Mouse (Mus musculus) heart, embryonic 12.5 days (tissue): ENCODE measurements around the gene Gm21083. TPM values are rescaled to one million over a fixed set of nuclear protein-coding genes. Genes with fewer than 3 reads are reported as not detected.
A peak's percentile ranks its signal among the peaks of the same experiment; 100 is the strongest.
"Not testable (repeated sequence)": the region's sequence is repeated elsewhere in the genome, so short reads cannot be mapped to it uniquely, and the experiment has no call there.

Experiments
- ATAC-seq: fragments of 200-750 bp; cut with Nextera tagmentation; 2 replicates; pipeline ENCODE4 v1.8.0; 2017; ENCODE audit warnings: moderate TSS enrichment, moderate library complexity; ENCODE audit not compliant: insufficient number of reproducible peaks, low FRiP score
- H3K27ac ChIP-seq: fragments of 300-500 bp; sonication (generic); 2 replicates; pipeline ENCODE4 v1.5.1; 2016; ENCODE audit warnings: mild to moderate bottlenecking, moderate library complexity; ENCODE audit not compliant: poor library complexity, severe bottlenecking
- H3K27me3 ChIP-seq: fragments of 300-500 bp; sonication (generic); replicated peaks from 2 replicates; pipeline ENCODE4 v1.6.1; 2016; ENCODE audit warnings: mild to moderate bottlenecking, moderate library complexity
- H3K36me3 ChIP-seq: fragments of 300-500 bp; sonication (generic); 2 replicates; pipeline ENCODE4 v1.6.1; 2016; ENCODE audit warnings: mild to moderate bottlenecking, moderate library complexity
- H3K4me1 ChIP-seq: fragments of 300-500 bp; sonication (generic); replicated peaks from 2 replicates; pipeline ENCODE4 v1.6.1; 2016; ENCODE audit warnings: mild to moderate bottlenecking
- H3K4me2 ChIP-seq: fragments of 300-500 bp; sonication (generic); 2 replicates; pipeline ENCODE4 v1.6.1; 2016; ENCODE audit warnings: mild to moderate bottlenecking, moderate library complexity
- H3K4me3 ChIP-seq: fragments of 300-500 bp; sonication (generic); 2 replicates; pipeline ENCODE4 v1.5.1; 2016; ENCODE audit warnings: mild to moderate bottlenecking
- H3K9ac ChIP-seq: fragments of 300-500 bp; sonication (generic); 2 replicates; pipeline ENCODE4 v1.6.1; 2016; ENCODE audit warnings: mild to moderate bottlenecking, moderate library complexity
- H3K9me3 ChIP-seq: fragments of 300-500 bp; sonication (generic); replicated peaks from 2 replicates; pipeline ENCODE4 v1.6.1; 2016; ENCODE audit warnings: mild to moderate bottlenecking, moderate library complexity
- WGBS: fragments of 180-500 bp; shearing (Covaris S2); methylation state at CpG from one replicate; pipeline ENCODE4 v1.1.7; 2016; 5-methylcytosine and 5-hydroxymethylcytosine counted together
- polyA plus RNA-seq: library from polyadenylated mRNA; unstranded; fragments of >200 nt; fragmentation: Nextera tagmentation; extraction: Ambion mirVana; gene quantifications from 2 replicates; pipeline ENCODE4 v1.2.1, GENCODE M21; 2016

Gm21083 gene
- polyA plus RNA-seq, 1 experiment from 2014 or later = 0.47 TPM

DNA sequence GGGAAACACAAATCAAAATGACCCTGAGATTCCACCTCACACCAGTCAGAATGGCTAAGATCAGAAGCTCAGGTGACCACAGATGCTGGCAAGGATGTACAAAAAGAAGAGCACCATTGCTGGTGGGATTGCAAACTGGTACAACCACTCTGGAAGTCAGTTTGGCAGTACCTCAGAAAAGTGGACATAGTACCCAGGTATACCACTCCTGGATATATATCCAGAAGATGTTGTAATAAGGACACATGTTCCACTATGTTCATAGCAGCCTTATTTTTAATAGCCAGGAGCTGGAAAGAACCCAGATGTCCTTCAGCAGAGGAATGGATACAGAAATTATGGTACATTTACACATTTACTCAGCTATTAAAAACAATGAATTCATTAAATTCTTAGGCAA lies 21.7 kb downstream of the Gm21083 start:
- not testable (repeated sequence) for H3K4me3 ChIP-seq, H3K27me3 ChIP-seq, H3K4me2 ChIP-seq, H3K9ac ChIP-seq, H3K9me3 ChIP-seq, H3K27ac ChIP-seq, H3K4me1 ChIP-seq, H3K36me3 ChIP-seq
- ATAC-seq = peak; percentile 60; the same call in 1 of the 2 replicates

DNA sequence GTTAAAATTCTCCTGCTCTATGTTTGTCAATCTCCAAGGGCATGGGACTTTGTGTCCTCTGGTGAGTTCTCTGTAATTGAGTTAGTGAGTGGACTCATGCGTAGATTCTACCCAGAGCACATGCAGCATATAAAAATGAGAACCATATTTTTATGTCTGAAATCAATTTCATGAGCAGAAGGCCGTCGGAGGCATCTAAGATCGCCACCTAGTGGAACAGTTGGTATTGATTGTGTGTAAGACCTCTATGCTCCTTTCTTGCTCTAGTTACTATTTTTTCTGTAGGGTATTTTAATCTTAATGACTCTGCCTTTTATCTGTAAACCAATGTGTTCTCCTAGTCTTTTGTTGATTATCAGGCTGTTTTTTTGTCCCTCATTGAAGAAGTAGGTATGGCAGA lies 23.2 kb downstream of the Gm21083 start:
- H3K4me3 ChIP-seq, ATAC-seq, H3K9me3 ChIP-seq, H3K4me2 ChIP-seq, H3K9ac ChIP-seq, H3K4me1 ChIP-seq, H3K36me3 ChIP-seq, H3K27me3 ChIP-seq, H3K27ac ChIP-seq: not testable (repeated sequence)
- WGBS = 35% methylated on average over 4 of the region's 4 CpGs

GRCm38 (mm10) chr5:15601481-15601880 lies 24.3 kb downstream of the Gm21083 start:
- H3K9me3 ChIP-seq, H3K4me1 ChIP-seq, H3K4me3 ChIP-seq, H3K9ac ChIP-seq, H3K36me3 ChIP-seq, H3K27ac ChIP-seq, H3K4me2 ChIP-seq, H3K27me3 ChIP-seq: not testable (repeated sequence)
- peak; percentile 64 for ATAC-seq
- 51% methylated on average over 5 of the region's 5 CpGs for WGBS

DNA sequence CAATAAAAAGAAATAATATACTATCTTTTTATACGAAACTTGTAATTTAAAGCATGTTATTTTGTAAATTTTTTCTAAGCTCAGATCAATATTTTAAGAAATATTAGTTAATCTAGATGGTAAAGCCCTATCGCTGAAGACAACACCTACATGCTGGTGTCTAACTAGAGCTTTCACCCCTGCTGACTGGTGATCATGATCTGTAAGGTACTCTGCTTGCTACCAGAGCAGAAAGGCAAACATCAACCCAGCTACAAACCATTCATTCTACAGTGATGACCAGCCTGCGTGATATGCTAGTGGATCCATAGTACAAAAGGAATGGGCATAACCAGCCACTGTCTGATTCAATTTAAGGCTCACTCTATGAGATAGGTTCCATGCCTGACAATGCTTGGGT lies 24.8 kb downstream of the Gm21083 start:
- not testable (repeated sequence) for H3K4me3 ChIP-seq, H3K4me1 ChIP-seq, ATAC-seq, H3K27ac ChIP-seq, H3K27me3 ChIP-seq, H3K4me2 ChIP-seq, H3K36me3 ChIP-seq, H3K9ac ChIP-seq
- H3K9me3 ChIP-seq = peaks cover 14% of the 10 kb centered on the region
- WGBS = 65% methylated on average over 3 of the region's 3 CpGs

DNA sequence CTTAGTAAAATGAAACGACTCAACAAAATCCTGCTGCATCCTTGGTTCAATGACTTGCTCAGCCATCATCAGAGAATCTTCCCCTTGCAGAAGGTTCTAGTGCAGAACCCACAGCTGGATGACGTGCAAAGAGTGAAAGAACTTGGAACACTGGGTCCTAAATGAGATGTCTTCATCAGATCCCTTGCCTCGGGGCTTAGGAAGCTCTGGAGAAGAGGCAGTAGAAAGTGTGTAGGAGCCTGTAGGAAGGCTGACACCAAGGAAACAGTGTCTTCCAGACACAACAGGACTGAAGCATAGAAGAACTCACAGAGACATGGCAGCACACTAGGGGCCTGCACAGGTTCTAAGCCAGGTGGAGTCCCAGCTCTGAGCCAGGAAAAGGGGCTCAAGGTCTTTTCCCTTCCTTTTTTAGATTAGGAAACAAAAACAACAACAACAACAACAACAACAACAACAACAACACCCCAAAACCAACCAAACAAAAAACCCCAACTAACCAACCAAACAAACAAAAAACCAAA lies 25.4 kb downstream of the Gm21083 start:
- H3K9ac ChIP-seq, H3K4me3 ChIP-seq, H3K4me2 ChIP-seq, H3K27me3 ChIP-seq, H3K27ac ChIP-seq, H3K36me3 ChIP-seq, H3K4me1 ChIP-seq: not testable (repeated sequence)
- peaks cover 14% of the 10 kb centered on the region for H3K9me3 ChIP-seq
- WGBS = 50% methylated on average over 3 of the region's 3 CpGs
- ATAC-seq = 0 out of 2 replicates have a peak, but pooled peaks have one; percentile 43

DNA sequence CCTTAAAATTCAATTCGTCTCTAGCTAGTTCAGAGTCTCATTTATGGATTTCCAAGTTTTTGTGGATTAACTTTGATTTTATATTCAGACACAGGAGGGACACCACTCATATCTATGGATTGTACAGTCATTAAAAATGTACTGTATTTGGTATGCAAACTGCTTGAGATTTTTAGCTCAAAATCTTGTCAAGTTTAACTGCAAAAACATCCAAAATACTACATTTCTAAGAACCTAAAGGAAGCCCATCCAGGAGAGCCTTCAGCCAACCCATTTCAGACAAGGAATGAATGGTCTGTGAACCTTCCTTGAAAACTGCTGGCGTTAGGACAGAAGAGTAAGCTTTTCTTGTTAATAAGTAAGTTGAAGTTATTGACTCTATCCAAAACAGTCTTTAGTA lies 25.9 kb downstream of the Gm21083 start:
- peaks cover 14% of the 10 kb centered on the region for H3K9me3 ChIP-seq
- H3K4me2 ChIP-seq, ATAC-seq, H3K36me3 ChIP-seq, H3K27me3 ChIP-seq, H3K27ac ChIP-seq, H3K4me3 ChIP-seq, H3K9ac ChIP-seq, H3K4me1 ChIP-seq: not testable (repeated sequence)
- WGBS = 58% methylated on average over 2 of the region's 2 CpGs

DNA sequence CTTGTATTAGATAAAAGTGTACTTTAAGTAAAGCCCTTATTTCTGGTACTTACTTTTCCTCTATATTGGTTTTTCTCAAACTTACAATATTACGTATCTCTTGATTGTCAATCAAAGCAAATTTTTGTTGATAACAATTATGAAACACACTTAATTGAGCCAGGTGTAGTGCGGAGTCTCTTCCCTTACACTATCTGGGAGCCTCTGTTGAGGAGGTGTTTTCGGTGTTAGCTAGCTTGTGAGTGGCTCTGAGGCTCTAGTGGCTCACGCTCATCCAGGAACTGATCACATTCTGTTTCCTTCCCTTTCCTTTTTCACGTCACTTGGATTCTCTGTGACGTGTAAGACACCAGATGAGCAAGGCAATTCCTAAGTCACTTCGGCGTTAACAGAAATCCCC lies 26.5 kb downstream of the Gm21083 start:
- not testable (repeated sequence) for H3K27ac ChIP-seq, H3K4me2 ChIP-seq, H3K27me3 ChIP-seq, H3K4me1 ChIP-seq, H3K4me3 ChIP-seq, H3K36me3 ChIP-seq, H3K9ac ChIP-seq, ATAC-seq
- WGBS = 68% methylated on average over 8 of the region's 8 CpGs
- H3K9me3 ChIP-seq = peaks cover 14% of the 10 kb centered on the region

DNA sequence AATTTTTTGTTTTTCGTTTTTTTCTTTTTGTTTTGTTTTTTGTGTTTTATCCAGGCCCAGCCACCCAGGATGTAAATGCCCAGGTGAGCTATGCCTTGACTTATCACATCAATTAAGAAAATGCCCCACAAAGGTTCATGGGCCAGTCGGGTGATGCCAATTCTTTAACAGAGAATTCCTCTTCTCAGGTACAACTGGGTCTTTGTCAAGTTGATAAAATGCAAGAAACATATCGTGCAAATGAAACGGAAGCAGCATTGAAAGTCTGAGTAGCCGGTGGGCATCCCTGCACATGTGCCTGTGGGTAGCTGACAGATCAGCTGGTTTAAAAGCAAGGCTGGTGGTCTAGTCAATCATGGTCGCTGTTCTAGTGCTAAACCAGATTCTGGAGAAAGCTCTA lies 29.5 kb downstream of the Gm21083 start:
- H3K36me3 ChIP-seq, H3K4me3 ChIP-seq, H3K4me2 ChIP-seq, H3K27me3 ChIP-seq, H3K9ac ChIP-seq, H3K4me1 ChIP-seq, H3K27ac ChIP-seq: not testable (repeated sequence)
- peaks cover 14% of the 10 kb centered on the region for H3K9me3 ChIP-seq
- ATAC-seq = peak; percentile 80
- WGBS = 56% methylated on average over 6 of the region's 6 CpGs

DNA sequence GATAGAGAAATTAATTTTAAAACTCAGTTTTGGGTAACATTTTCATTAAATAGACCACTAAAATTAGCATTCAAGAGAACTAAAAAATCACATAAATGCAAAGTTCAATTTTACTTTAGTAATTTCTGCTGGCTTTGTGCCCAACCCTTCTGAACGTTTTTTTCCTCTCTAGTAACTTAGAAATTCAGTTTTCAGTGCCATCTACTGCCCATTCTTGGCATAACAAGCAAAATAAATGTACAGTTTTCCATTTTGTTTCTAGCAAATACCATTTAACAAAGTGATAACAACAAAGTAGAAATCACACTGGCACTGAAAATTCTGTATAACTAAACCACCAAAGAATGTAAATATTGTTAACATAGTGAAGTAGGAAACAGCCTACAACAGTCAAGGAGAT lies 33.6 kb downstream of the Gm21083 start:
- not testable (repeated sequence) for ATAC-seq, H3K9ac ChIP-seq, H3K4me2 ChIP-seq, H3K4me3 ChIP-seq, H3K36me3 ChIP-seq, H3K9me3 ChIP-seq, H3K27me3 ChIP-seq, H3K27ac ChIP-seq, H3K4me1 ChIP-seq
- 5% methylated on average over 1 of the region's 1 CpGs for WGBS

GRCm38 (mm10) chr5:15616195-15616594 lies 39.1 kb downstream of the Gm21083 start:
- WGBS = 71% methylated on average over 3 of the region's 3 CpGs
- H3K4me2 ChIP-seq, H3K27ac ChIP-seq, H3K4me1 ChIP-seq, ATAC-seq, H3K36me3 ChIP-seq, H3K4me3 ChIP-seq, H3K27me3 ChIP-seq, H3K9ac ChIP-seq: not testable (repeated sequence)
- peaks cover 12% of the 10 kb centered on the region for H3K9me3 ChIP-seq

DNA sequence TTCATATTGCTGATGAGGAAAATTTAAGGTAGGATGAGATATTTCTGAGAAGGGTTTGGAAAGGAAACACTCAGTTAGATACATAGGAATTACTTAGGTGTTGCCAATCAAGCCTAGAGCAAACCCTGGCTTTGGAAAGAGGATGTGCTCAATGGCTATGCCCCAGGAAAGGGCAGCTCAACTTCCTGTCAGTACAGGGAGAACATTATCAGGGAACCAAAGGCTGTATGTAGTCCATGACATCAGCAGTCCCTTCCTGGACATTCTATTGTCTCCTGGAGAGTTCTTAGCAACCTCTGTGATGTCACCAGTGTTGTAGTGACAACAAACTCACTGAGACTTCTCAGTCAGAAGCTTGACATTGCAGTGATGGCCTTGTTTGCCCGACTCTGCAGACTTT lies 41.6 kb downstream of the Gm21083 start, which contains the start of gene Speer4d:
Gene Speer4d (plus strand): TSS at position 301 of the 400 bp plus-strand sequence.
- H3K4me3 ChIP-seq, H3K4me2 ChIP-seq, H3K27me3 ChIP-seq, H3K27ac ChIP-seq, H3K4me1 ChIP-seq, ATAC-seq, H3K9me3 ChIP-seq, H3K36me3 ChIP-seq, H3K9ac ChIP-seq: not testable (repeated sequence)
- 39% methylated on average over 1 of the region's 1 CpGs for WGBS

DNA sequence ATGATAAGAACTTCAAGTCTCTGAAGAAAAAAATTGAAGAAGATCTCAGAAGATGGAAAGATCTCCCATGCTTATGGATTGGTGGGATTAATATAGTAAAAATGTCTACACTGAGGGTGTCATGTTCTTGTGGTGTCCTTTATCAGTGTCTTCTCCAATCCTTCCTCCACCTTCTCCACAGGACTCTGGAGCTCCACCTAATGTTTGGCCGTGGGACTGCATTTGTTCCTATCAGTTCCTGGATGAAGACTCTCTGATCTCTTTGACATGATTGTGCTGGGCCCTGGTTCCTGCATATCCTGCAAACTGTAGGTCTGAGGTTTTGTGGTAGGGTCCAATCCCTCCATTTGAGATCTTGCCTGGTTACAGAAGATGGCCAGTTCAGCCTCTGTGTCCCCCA lies 51.0 kb downstream of the Gm21083 start:
- not testable (repeated sequence) for H3K9ac ChIP-seq, H3K4me1 ChIP-seq, ATAC-seq, H3K9me3 ChIP-seq, H3K4me2 ChIP-seq, H3K4me3 ChIP-seq, H3K27ac ChIP-seq, H3K27me3 ChIP-seq, H3K36me3 ChIP-seq
- WGBS = 22% methylated on average over 1 of the region's 1 CpGs
